Mouse (Mus musculus): ENCODE data around the gene Olfr370.

GRCm38 (mm10) chr8:83511696-83512095, 23.9 kb upstream of the Olfr370 start:
- TF ChIP-seq CTCF (IDR thresholded peaks at IDR 0.05; ENCODE audit: insufficient read depth, low read length) = no peak
- TF ChIP-seq POLR2A (IDR thresholded peaks at IDR 0.05; ENCODE audit: borderline replicate concordance, extremely low read depth, low read depth, low read length) = no peak
